Mouse (Mus musculus): ENCODE data around the gene Dennd1b.

- no peak for TF ChIP-seq CTCF (conservative IDR thresholded peaks at IDR 0.05; ENCODE audit: low read length)
- TF ChIP-seq POU5F1 (IDR thresholded peaks at IDR 0.05; ENCODE audit: borderline replicate concordance, low read length), result no peak
- TF ChIP-seq NANOG (IDR thresholded peaks at IDR 0.05; ENCODE audit: borderline replicate concordance, low read length), result no peak
These were observed 33.2 kb upstream of the Dennd1b start for GRCm38 (mm10) chr1:138929985-138930384.

All from E14TG2a.4 (cell line).